Mouse (Mus musculus): ENCODE data around the gene Galnt14.

DNA sequence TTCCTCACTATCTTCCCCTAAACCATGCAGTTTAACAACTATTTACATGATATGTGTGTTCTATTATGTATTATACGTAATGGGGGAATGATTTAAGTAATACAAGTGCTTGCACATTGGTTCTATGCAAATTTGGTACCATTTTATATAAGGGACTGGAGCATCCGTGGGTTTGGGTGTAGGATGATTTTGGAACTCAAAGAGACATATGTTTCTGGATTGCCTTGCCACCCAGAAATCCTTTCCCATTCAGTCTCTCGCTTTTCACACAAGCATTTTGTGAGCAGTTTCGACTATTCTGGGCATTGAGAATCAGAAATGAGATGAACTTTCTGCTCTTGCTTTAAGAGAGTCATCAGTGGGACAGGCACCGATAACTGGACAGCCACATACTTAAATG is 190.9 kb downstream of the Galnt14 start:
- TF ChIP-seq CTCF (conservative IDR thresholded peaks at IDR 0.05; ENCODE audit: low read length) (no peak), NANOG (IDR thresholded peaks at IDR 0.05; ENCODE audit: borderline replicate concordance, low read length) (no peak)

Measured in E14TG2a.4 (cell line).